Mouse (Mus musculus) kidney, adult 2 months (tissue): ENCODE results near the gene Mettl21a.

Experiments used
- CTCF ChIP-seq: fragments of 200-500 bp; conservative IDR thresholded peaks from 2 replicates; pipeline ENCODE4 v1.5.1; 2011; ENCODE audit warnings: low read depth, mild to moderate bottlenecking, control low read depth, low read length, moderate library complexity, mixed read lengths; ENCODE audit not compliant: insufficient read depth, insufficient read length
- POLR2A ChIP-seq: fragments of 200-500 bp; IDR thresholded peaks from one replicate; pipeline ENCODE4 v1.6.1; 2011; ENCODE audit warnings: low read depth, low read length, control low read depth

DNA sequence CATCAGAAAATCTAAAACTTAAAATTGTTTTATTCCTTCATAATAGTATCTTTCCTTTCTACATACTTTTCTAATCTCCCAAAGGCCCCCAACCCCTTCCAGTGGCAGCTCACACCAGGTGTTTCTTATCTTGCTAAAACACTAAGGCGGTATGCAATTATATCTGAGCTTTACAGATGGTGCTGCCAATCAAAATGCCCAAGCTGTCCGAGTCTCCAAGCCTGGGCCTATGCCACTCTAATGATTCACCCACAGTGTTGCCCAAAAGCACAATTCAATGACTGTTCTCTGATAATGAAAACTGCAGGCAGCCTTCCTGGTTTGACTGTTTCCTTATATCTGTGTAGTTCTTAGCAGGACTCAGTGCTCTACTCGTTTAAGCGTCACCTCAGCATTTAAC lies 7.9 kb downstream of the Mettl21a start:
- TF ChIP-seq POLR2A (no peak), CTCF (no peak)
